Mouse (Mus musculus) kidney, postnatal 36 days (tissue): ENCODE measurements around the gene Gbgt1.

Source experiments
- DNase-seq, 2 experiments: peaks; one replicate each; pipeline ENCODE4 v3.0.0; 2021 to 2022; ENCODE audit warnings: mixed read lengths in 2 of 2

Gbgt1 gene

DNA sequence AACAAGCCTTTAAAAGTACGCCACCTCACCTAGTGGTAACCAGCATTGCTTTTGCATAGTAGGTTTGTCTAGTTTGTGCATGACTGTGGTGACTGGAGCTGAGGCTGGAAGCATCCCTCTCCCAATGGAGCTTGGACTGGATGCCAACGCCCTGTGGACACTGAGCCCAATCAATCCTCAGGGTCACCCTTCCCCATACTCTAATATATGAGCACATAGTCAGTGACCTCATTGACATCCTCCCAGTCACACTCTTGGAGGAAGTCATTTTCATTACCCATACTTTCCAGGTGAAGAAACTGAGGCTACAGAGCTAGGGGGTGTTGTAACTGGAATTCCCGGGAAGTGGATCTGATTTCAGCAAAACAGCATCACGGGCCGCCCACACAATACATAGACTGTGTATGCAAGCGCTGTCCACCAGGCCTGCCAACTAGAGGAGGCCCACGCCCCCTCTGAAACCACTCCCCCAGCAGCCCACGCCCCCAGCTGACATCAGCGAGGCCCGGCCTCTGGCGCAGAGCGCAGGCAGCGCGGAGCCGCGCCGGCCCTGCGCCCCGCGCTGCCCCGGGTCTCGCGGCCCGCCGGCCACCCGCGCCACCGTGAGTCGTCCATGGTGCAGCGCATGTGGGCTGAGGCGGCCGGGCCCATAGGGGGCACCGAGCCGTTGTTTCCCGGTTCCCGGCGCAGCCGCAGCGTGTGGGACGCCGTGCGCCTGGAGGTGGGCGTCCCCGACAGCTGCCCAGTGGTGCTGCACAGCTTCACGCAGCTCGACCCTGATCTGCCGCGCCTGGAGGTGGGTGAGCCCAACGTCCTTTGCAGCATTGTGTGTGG lies 36.5 kb downstream of the Gbgt1 start:
- peak; percentile 91 to 93 for DNase-seq

DNA sequence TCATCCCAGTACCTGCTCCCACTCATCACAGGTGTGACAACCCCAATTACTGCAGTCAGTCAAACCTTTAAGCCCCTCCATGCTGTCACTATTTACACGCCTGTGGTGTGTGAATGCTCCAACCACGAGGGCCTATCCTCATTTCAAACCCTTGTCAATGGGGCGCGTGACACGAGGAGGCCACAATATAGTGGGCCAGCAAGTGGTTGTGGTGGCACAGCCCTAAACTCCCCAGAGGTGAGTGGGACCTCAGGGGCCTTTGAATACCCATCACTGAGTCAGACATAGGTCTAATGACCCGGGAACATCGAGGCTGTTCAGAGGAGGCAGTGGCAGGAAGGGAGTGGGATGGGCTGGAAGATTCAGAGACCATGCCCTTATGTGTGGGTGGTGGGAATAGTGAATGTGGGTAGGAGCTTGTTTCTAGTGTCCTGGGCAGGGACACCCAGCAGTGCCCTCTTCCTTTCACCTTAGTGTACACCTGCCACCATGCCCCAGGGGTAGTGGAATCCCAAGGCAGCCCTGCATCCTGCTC lies 37.3 kb downstream of the Gbgt1 start:
- no peak for DNase-seq

DNA sequence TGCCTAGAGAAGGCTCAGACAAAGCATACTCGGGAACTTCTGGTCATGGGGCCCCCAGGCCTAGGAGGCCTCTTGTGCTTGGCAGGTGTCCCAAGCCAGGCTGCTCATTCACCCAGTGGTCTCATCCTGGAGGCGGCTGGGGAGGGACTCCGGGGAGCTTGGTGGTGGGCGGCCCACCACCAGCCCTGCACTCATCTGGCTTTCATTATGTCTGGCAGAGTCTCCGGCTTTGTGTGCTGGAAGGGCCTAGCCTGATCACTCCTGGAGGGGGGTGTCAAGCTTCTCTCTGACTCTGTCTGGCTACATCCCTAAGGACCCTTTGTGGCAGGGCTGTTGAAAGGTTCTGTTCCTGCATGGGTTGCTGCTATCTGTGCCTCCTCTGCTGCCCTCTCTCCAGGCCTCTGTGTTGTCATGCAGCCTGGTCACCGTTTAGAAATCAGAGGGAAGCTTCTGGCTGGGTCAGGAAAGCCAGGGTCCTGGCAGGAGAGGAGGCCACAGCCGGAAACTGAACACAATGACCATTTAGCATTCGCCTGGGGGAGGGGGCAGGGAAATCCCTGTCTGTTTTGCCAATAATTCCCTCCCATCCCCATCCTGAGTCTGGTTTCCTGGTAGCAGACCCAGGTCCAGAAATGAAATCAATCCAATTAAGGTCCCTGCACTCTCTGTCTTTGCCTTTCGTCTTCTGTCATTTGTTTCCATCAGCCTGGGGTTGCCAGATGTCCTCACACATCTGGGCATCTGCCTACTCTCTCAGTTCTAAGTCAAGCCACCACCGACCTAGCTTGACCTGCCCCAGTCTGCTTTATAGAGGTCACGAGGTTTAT lies 38.0 kb downstream of the Gbgt1 start:
- DNase-seq = peak; percentile 65 to 73

DNA sequence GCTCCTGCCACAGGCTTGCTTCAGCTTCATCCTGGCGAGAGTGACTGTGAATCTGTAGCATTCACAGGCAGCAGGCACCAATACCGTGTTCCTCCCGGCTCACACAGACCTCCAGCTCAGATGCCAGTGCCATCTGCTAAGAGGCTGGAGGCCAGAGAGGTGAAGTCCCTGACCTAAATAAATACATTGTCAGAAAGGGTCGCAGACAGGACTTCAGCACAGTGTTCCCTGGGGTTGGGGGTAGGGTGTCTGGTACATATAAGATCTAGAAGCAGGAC lies 38.5 kb downstream of the Gbgt1 start:
- DNase-seq = no peak

DNA sequence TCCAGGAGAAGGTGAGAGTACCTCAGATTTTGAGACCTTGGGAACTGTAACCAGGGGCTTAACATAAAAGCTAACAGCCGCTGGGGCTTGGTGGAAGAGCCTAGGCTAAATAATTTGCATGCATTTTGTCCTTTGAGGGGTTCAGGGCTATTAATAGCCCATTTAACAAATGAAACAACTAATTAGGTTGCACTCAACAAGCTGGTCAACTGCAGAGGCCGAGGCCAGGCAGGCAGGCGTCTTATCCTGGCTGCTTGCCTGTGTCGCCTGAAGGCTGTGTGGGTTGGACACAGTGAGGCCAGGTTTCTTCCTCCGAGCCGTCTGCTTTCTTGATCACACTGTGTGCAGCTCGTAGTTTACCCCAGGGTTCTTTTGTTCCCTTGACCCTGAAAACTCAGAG lies 39.0 kb downstream of the Gbgt1 start:
- no peak for DNase-seq

DNA sequence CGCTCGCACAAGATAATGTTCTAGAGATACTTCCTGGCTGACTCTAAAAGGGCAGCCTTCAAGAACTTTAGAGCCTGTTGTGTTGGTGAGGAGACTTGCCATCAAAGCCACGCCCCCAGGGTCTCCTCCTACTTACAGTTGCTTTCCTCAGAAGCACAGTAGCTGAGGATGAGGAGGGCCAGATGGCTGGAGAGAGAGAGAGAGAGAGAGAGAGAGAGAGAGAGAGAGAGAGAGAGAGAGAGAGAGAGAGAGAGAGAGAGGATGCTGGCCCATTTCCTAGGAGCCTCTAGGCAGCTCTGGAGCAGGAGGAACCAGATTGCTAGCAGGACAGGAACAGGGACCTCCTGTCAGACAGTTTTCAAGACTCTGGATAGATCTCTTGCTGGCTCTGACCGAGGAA lies 39.5 kb downstream of the Gbgt1 start:
- DNase-seq = no peak

DNA sequence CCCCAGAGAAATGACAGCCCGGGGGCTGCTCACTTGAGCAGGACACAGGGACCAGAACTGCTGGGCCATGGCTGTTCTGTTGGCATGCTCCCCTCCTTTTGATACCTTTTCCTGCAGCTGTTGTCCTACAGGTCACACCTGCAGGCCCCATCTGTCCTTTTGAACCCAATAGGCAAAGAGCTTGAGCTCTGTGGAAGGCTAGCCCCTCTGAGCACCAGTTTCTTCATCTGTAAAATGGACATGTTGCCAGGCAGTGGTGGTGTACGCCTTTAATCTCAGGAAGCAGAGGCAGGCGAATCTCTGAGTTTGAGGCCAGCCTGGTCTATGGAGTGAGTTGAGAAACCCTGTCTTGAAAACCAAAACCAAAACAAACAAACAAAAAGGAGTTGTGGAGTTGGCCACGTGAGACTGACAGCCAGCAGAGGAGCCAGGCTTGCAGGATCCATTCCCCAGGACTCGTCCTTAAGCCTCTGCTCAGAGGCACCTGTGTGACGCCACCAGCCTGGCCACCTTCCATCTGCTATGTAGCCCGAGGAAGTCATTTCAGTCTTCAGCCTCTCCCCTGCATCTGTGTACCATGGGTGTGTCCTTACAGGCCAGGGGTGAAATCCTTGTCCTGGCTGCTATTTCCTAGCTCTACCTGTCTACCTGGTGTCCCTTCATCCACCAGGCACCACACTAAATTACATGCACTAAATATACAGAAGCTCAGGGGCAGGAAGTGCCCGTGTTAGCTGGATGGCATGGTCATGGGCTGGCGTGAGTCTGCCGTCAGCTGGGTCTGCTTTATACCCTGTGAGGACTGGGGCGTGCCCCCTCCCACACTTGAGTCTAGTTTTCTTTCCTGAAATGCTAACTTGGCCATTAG lies 40.3 kb downstream of the Gbgt1 start:
- no peak for DNase-seq

DNA sequence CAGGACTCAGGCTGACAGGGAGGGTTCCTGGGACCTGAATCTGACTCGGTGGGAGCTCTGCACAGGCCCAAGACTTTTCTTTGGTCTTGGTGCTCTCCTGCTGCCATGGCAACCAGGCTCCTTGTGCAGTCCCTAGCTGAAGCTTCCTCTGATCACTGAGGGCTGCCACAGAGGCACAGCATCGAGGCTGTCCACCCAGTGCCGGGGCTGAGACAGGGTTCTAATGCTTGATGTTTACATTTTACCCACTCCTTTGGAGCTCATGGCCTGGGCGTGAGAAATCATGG lies 40.9 kb downstream of the Gbgt1 start:
- no peak for DNase-seq

DNA sequence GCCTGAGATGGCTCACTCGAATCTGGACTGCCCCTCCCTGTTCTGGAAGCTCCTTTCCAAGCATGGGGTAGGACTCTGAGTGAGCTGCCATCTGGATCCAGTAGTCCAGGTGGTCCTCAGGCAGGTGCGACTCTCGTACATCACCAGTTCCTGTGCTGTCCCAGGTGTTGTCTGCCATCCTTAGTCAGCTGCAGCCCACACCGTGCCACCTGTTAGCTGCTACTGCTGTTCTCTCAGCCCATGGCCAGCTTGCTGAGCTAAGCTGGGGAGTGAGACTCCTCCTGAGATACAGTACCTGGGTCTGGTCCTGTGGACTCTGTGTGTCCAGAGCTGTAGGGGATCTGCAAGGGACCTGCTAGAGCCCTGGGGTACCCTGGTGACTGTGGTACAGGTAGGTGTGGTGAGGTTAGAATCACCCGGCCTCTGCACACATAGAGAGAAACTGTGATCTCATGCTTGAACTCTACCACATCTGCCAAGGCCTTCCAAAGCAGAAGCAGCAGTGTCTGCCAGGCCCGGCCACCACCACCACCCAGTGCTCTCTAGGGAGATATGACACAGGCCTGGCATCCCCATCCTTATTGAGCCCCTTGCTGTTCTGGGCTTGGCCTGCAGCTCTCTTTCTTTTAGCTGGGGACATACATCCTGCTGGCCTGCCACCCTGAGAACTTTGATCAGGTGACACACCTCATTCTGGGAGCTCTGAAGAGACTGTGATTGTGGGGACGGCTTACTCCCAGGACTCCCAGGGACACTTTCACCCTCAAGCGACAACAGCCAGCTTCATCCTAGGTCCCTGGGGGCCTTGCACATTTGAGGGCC lies 41.5 kb downstream of the Gbgt1 start:
- DNase-seq = no peak

DNA sequence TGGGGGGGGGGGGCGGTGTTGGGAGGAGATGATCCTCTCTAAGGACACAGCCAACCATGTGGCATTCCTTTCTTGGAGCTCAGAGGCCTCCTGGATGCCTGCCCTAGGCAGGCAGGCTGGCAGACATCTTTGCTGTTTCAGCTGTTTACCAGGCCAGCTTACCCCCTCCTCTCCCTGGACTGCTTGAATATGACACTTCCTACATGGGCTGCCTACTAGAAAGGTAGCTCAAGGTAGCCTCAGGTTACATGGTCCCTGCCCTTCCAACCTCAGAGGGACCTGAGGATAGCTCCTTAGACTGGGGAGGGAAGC lies 42.1 kb downstream of the Gbgt1 start:
- no peak for DNase-seq

DNA sequence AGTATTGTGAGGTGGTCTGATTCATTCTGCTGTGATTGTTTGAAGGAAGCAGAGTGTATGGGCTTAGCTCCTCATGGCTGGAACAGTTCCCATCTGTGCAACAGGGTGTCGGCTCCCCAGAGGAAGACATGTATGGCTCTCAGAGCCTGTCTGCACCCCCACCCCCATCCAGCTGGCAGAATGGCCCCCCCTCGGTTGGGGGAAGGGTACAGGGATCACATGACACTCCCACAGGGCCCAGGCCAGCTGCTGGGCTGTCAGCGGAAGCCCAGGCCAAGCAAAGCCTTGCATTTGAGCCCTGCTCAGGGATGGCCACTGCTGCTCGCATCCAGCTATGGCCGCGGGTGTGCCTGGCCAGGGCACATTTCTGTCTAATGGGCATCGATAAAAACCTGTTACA lies 42.5 kb downstream of the Gbgt1 start:
- peak in 1 of 2 experiments; percentile 65 for DNase-seq

DNA sequence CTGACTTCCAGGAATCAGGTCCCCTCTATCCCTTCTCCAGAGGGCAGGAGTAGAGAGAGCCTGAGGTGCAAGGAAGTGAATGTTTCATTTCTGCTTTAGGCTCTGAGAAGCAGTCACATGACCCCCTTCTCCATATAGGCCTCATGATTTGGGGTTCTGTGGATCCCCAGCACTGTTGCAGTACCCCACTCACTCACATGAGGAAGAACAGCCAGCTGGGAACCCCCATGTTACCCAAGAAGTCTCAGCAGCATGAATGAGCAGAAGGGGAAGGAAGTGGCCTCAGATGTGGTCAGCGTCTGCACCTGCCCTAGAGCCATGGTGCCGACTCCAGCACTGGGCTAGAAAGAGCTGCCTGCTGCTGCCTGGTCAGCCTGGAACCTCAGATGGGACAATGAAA lies 43.3 kb downstream of the Gbgt1 start:
- DNase-seq = no peak

DNA sequence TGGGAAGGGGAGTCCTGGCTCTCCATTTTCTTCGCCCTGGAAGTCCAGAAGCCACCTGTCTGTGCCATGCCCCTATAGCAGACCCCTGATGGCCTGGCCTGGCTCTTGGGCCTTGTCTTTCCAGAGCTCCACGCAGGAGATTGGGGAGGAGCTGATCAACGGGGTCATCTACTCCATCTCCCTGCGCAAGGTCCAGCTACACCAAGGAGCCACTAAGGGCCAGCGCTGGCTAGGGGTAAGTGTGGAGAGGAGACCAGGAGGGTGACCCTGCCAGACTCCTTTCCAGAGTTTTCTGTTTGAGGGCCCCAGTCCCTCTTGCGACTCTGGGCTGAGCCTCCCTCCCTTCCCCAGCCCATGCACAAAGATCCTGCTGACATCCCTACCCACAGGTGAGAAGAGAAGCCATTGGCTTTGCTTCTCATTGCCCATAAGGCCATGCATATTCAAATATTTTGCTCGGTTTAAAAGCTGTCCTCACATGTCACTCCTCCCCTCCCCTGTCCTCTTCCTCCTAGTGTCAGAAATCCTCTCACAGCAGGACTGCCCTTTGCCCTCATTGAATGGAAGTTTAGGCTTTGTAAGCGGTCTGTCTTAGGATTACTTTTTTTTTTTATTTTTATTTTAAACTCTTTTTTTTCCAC lies 44.0 kb downstream of the Gbgt1 start:
- no peak for DNase-seq

DNA sequence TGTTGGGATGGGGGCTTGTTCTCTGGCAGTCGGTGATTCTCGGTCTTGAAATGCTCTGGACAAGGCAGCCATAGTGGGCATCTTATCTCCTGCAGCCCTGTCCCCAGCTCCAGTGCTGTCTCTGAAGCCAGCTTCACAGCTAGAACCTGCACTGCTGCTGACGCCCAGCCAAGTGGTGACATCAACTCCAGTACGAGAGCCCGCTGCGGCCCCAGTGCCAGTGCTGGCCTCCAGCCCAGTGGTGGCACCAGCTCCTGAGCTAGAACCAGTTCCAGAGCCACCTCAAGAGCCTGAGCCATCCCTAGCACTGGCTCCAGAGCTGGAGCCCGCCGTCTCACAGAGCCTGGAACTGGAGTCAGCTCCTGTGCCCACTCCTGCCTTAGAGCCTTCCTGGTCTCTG lies 47.2 kb downstream of the Gbgt1 start:
- no peak for DNase-seq

DNA sequence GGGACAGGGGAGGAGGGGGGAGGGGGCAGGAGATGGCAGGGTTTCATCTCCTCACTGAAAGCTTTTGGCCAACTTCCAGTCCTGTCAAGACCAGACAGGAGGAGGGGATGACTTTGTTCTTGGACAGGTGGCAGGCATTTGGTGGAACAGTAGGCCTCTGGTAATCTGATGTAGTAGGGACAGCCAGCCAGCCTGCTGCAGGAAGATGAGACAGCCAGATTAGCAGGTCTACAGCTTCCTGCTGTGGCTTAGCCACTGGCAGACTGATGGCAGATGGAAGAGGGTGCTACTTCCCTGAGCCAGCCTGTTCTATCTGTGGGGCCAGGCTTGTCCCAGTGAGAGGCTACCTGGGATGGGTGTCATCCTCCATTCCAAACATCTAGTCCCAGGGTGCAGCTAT lies 49.3 kb downstream of the Gbgt1 start:
- no peak for DNase-seq

DNA sequence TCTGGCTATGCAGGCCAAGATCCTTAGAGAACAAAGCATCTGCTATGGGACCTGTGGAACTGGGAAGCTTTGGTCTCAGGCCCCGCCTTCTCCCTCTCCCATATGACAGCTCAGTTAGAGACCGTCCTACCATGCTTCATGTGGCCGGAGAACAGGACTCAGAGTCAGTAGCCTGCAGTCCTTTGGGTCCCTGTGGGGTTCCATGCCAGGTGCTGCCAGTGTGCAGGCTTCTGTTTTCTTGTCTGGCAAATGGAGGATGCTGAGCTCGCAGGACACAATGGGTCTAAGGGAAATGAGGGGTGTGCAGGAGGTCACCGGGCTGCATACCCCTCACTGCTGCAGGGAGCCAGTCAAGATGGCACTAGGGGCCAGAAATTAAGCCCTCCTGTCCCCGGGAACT lies 49.9 kb downstream of the Gbgt1 start:
- no peak for DNase-seq

DNA sequence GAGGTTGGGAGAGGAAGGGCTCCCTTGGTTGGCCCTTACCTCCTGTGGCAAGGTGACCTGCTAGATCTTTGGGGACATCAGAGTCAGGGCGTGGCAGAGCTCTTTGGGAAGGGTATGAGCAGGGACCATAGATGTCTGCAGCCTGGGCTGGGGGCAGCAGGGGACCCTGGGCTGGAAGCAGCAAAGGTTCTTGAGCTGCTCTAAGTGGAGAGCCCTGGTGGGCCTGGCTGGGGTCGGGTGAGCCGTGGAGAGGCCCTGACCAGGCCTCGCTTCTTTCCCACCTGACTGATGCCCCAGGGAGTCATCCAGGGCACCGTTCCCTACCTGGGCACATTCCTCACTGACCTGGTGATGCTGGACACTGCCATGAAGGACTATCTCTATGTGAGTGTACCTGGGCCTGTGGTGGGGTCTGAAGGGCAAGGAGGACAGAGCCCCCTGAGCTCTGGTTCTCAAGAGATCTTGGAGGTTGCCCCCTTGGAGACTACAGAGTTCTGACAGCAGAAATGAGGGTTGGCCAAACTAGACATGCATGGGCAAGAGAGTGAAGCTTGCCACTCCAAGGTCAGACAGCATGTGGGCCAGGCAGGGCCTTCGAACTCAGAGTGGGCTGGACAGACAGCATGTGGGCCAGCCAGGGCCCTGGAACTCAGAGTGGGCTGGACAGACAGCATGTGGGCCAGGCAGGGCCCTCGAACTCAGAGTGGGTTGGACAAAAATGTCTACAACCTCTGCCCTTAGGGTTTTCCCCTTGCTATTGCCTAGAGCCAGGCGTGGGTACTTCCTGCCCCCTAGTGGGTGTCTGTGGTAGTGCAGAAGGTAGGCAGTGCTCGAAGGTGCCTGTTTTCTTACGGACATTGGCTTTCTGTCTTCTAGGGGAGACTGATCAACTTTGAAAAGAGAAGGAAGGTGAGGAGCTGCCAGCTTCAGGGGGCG lies 50.8 kb downstream of the Gbgt1 start:
- peak; percentile 89 to 93 for DNase-seq

DNA sequence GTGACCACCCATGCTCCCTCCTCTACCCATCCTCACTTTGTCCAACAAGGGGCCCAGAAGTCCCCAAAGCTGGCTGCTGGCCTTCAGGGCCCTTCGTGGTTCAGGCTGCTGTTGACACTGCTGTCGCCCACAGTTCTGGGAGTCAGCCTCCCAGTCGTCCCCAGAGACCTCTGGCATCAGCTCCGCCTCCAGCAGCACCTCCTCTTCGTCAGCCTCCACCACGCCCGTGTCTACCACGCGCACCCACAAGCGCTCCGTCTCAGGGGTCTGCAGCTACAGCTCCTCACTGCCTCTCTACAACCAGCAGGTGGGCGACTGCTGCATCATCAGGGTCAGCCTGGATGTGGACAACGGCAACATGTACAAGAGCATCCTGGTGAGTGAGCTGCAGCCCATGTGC lies 52.5 kb downstream of the Gbgt1 start:
- no peak for DNase-seq

DNA sequence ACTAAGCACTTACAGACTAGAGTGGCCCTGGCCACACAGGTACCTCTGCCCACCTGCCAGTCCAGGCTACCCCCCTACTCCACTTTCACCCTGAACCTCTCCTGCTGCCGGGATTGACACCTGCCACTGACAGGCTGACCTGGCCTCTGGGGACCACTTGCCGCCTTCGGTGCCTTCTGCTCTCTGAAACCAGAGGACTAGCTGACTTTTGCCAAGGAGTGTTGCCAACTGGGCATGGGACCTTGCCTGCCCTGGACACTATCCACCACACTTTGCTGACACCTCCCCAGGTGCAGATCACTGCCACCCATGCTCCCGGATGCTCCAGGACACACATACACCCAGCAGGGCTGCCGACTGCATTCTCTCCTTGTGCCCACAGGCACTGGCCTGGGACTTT lies 55.6 kb downstream of the Gbgt1 start:
- no peak for DNase-seq
